Mouse (Mus musculus): Measurements from ENCODE around the gene Gm7102. TPM values are rescaled to one million over a fixed set of nuclear protein-coding genes. Genes with fewer than 3 reads are reported as not detected.
"Not testable (repeated sequence)": the region's sequence is repeated elsewhere in the genome, so short reads cannot be mapped to it uniquely, and the experiment has no call there.

Gene Gm7102
- not detected in 2 replicates for polyA plus RNA-seq (2015; fragmentation: Nextera tagmentation; extraction: Ambion mirVana)

DNA sequence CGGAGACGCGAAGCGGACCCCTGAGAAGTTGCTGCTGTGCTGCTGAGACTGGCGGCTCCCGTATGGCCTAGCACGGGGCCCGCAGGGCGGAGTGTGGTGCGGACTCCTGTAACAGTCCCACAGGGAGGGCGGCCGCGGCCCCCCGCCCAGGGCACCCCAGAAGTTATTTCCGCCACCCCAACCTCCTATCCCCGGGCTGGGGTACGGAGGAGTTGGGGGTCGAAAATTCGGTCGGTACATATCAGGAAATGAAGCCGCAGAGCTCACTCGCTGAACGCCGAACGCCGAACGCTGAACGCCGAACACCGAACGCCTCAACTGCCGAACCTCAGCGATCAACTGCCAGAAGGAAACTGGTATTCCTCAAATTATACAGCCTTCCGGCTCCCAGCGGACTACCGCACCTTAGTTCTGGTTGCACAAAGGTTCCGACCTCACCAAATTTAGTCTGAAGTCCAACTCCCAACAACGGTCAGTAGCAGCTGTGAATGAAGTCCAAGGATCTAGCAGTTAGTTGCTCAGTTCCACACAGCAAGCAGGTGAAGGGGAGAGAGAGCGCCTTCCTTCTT lies at the start of gene Gm7102:
Gene Gm7102 (minus strand): TSS at position 554 of the 569 bp plus-strand sequence.
- H3K9me3 ChIP-seq (replicated peaks), result no peaks in the 10 kb centered on the region
- peaks cover 7% of the 10 kb centered on the region for H3K27me3 ChIP-seq
- H3K36me3 ChIP-seq (replicated peaks), result no peaks in the 10 kb centered on the region
- WGBS (ENCODE audit: insufficient replicate concordance), result 22% methylated on average over 39 of the region's 39 CpGs
- no peak within 1 kb of the TSS for H3K27ac ChIP-seq (replicated peaks)
- peak within 1 kb of the TSS; percentile 47 for H3K4me2 ChIP-seq
- H3K9ac ChIP-seq, result no peak within 1 kb of the TSS
- no peak for ATAC-seq (ENCODE audit: insufficient read depth)
- H3K4me1 ChIP-seq (replicated peaks), result no peaks in the 10 kb centered on the region
- H3K4me3 ChIP-seq (replicated peaks), result peak within 1 kb of the TSS; percentile 26

DNA sequence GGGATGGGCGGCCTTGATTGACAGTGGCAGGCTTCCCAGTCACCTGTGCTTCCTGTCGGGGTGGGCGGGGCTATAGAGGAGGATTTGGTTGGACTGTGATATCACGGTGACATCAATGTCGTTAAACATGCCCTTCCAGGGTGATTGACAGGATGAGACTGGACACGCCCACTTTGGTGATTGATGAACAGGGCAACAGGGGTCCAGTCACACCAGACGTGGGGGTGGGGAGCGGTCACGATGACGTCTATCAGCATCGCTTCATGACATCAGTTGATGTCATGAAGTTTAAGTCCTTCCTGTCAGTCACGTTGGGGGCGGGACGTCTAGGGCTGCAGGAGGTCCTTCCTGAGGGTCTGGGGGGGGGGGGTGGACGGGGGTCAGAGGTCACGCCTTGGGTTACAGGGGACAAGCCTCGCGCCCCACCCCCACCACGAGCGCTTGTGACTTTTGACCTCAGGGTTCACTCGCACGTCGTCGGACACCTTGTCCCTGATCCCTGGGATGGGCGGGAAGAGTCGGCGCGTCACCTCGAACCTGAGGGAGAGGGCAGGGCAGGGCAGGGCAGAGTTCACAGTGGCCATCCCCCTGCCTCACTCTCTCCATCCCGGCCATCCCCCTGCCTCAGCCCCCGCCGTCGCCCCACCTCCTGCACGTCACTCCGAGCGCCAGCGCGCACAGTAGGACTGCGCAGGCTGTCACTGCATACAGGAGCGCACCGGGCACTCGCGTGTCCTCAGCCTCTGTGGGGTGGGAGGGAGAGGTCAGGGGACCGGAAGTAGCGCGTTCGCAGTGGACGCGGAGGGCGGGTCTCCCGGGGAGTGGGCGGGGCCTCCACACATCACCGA lies 48.8 kb upstream of the Gm7102 start:
- H3K4me1 ChIP-seq (replicated peaks), result peaks cover 26% of the 10 kb centered on the region
- peak overlapping the region; percentile 78 for H3K4me2 ChIP-seq
- 34% methylated on average over 52 of the region's 53 CpGs for WGBS (ENCODE audit: insufficient replicate concordance)
- no peak; the same call in 1 of the 2 replicates for ATAC-seq (ENCODE audit: insufficient read depth)
- no peak overlapping the region for H3K27ac ChIP-seq (replicated peaks)
- H3K9ac ChIP-seq, result no peak overlapping the region
- peak overlapping the region; percentile 59 for H3K4me3 ChIP-seq (replicated peaks)
- no peaks in the 10 kb centered on the region for H3K36me3 ChIP-seq (replicated peaks)
- H3K9me3 ChIP-seq (replicated peaks), result 0 out of 2 replicates have a peak, but pooled peaks cover 5% of the 10 kb centered on the region
- peaks cover 5% of the 10 kb centered on the region; the same call in 1 of the 2 replicates for H3K27me3 ChIP-seq

- Histone ChIP-seq H3K27me3 (peaks cover 5% of the 10 kb centered on the region; the same call in 1 of the 2 replicates), H3K9me3 (replicated peaks) (0 out of 2 replicates have a peak, but pooled peaks cover 5% of the 10 kb centered on the region), H3K36me3 (replicated peaks) (no peaks in the 10 kb centered on the region), H3K4me2 (no peak overlapping the region), H3K9ac (no peak overlapping the region), H3K4me1 (replicated peaks) (peaks cover 26% of the 10 kb centered on the region), H3K27ac (replicated peaks) (no peak overlapping the region), H3K4me3 (replicated peaks) (no peak overlapping the region)
- ATAC-seq (ENCODE audit: insufficient read depth), result no peak
- 76% methylated on average over 6 of the region's 6 CpGs for WGBS (ENCODE audit: insufficient replicate concordance)
These were observed 47.7 kb upstream of the Gm7102 start for GRCm38 (mm10) chr19:61223706-61224328.

DNA sequence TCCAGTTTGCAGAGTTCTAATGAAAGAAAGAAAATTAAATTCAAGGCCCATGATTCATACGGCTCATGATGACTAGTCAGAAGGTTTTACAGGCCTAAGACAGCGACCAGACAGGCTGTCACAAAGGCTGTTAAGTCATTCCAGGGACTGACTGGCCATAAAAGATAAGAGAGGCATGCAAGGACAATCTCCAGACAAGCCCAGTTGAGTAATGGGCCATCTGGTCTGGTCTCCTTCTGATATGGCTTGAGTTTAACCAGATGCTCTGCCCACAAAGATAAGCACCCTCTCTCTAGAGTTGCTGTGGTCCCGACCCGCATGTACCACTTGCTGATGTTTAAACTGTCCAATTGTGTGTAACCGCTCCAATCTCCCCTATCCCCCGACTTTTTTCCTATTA lies 31.4 kb upstream of the Gm7102 start:
- H3K36me3 ChIP-seq (replicated peaks); H3K27me3 ChIP-seq; H3K27ac ChIP-seq (replicated peaks); H3K9ac ChIP-seq; H3K4me1 ChIP-seq (replicated peaks); H3K4me3 ChIP-seq (replicated peaks); H3K9me3 ChIP-seq (replicated peaks); H3K4me2 ChIP-seq: not testable (repeated sequence)
- 32% methylated on average over 6 of the region's 6 CpGs for WGBS (ENCODE audit: insufficient replicate concordance)
- ATAC-seq (ENCODE audit: insufficient read depth), result peak; percentile 77

GRCm38 (mm10) chr19:61199836-61200235 lies 23.7 kb upstream of the Gm7102 start:
- H3K9me3 ChIP-seq (replicated peaks), result no peaks in the 10 kb centered on the region
- no peak overlapping the region for H3K27ac ChIP-seq (replicated peaks)
- WGBS (ENCODE audit: insufficient replicate concordance), result 10% methylated on average over 10 of the region's 10 CpGs
- no peaks in the 10 kb centered on the region for H3K4me1 ChIP-seq (replicated peaks)
- H3K36me3 ChIP-seq (replicated peaks), result no peaks in the 10 kb centered on the region
- no peak overlapping the region for H3K4me2 ChIP-seq
- no peak overlapping the region for H3K9ac ChIP-seq
- no peak for ATAC-seq (ENCODE audit: insufficient read depth)
- no peak overlapping the region for H3K4me3 ChIP-seq (replicated peaks)
- no peaks in the 10 kb centered on the region for H3K27me3 ChIP-seq

GRCm38 (mm10) chr19:61199316-61199715 lies 23.2 kb upstream of the Gm7102 start:
- Histone ChIP-seq H3K4me2 (no peak overlapping the region), H3K4me3 (replicated peaks) (no peak overlapping the region), H3K27ac (replicated peaks) (no peak overlapping the region), H3K9ac (no peak overlapping the region), H3K36me3 (replicated peaks) (no peaks in the 10 kb centered on the region), H3K27me3 (no peaks in the 10 kb centered on the region), H3K9me3 (replicated peaks) (no peaks in the 10 kb centered on the region), H3K4me1 (replicated peaks) (no peaks in the 10 kb centered on the region)
- 13% methylated on average over 13 of the region's 13 CpGs for WGBS (ENCODE audit: insufficient replicate concordance)
- no peak for ATAC-seq (ENCODE audit: insufficient read depth)

GRCm38 (mm10) chr19:61183590-61183989 lies 7.5 kb upstream of the Gm7102 start, which contains the start of gene Gm6020:
Gene Gm6020, plus strand, starts transcription at chr19:61183890.
- not testable (repeated sequence) for H3K36me3 ChIP-seq (replicated peaks); H3K4me2 ChIP-seq; ATAC-seq (ENCODE audit: insufficient read depth); H3K9ac ChIP-seq; H3K27me3 ChIP-seq; H3K4me3 ChIP-seq (replicated peaks); H3K9me3 ChIP-seq (replicated peaks); H3K27ac ChIP-seq (replicated peaks); H3K4me1 ChIP-seq (replicated peaks)
- 46% methylated on average over 2 of the region's 2 CpGs for WGBS (ENCODE audit: insufficient replicate concordance)

- Histone ChIP-seq H3K4me1 (replicated peaks) (peaks cover 6% of the 10 kb centered on the region), H3K27ac (replicated peaks) (no peak overlapping the region), H3K4me2 (peak overlapping the region; percentile 74), H3K9ac (peak overlapping the region; percentile 21; the same call in 1 of the 2 replicates), H3K4me3 (replicated peaks) (peak overlapping the region; percentile 54), H3K36me3 (replicated peaks) (no peaks in the 10 kb centered on the region), H3K9me3 (replicated peaks) (no peaks in the 10 kb centered on the region), H3K27me3 (no peaks in the 10 kb centered on the region; the same call in 1 of the 2 replicates)
- under 1% methylated on average over 27 of the region's 27 CpGs for WGBS (ENCODE audit: insufficient replicate concordance)
- peak; percentile 67 for ATAC-seq (ENCODE audit: insufficient read depth)
These were observed 24.2 kb downstream of the Gm7102 start for GRCm38 (mm10) chr19:61151701-61152420.

DNA sequence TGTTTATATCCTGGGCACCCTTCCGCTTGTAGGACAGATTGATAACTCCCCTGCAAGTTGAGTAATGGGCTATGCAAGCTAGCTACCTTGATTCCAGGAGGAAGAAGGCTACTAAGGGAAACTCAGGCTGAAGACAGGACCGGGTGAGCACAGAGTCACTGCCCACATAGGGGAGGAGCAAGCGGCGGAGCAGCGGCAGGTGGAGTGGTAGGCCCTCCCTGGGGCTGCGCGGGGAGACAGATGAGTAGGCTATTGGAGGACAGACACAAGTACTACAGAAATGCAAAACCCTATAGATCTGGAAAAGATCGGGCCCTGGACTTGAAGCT lies 24.8 kb downstream of the Gm7102 start:
- peaks cover 6% of the 10 kb centered on the region for H3K4me1 ChIP-seq (replicated peaks)
- peak; percentile 66 for ATAC-seq (ENCODE audit: insufficient read depth)
- no peaks in the 10 kb centered on the region for H3K9me3 ChIP-seq (replicated peaks)
- H3K4me2 ChIP-seq, result peak overlapping the region; percentile 74
- 9% methylated on average over 8 of the region's 8 CpGs for WGBS (ENCODE audit: insufficient replicate concordance)
- no peaks in the 10 kb centered on the region; the same call in 1 of the 2 replicates for H3K27me3 ChIP-seq
- no peaks in the 10 kb centered on the region for H3K36me3 ChIP-seq (replicated peaks)
- 0 out of 2 replicates have a peak overlapping the region, but pooled peaks have one; percentile 21 for H3K9ac ChIP-seq
- H3K4me3 ChIP-seq (replicated peaks), result peak overlapping the region; percentile 54
- H3K27ac ChIP-seq (replicated peaks), result no peak overlapping the region

DNA sequence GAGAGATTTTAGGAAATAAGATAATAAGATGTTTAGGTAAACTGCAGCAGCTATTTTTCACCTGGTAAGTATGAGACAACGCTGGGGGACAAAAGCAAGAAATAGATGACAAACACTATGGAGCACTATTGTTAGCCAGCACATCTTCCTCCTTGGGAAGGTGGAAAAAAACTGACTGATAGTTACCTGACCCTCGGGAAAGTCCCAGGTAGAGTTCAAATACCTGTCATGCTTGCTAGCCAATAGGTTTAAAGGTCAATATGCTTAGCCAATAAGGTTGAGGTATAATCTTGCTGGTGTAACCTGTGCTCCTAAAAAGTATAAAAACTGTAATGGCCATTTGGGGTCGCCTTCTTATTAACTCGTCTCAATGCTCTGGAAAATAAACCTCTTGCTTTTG lies 34.8 kb downstream of the Gm7102 start:
- Histone ChIP-seq H3K4me1 (replicated peaks) (peaks cover 21% of the 10 kb centered on the region), H3K4me3 (replicated peaks) (peak overlapping the region; percentile 76), H3K27ac (replicated peaks) (peak overlapping the region; percentile 67), H3K9ac (peak overlapping the region; percentile 74), H3K4me2 (peak overlapping the region; percentile 79), H3K9me3 (replicated peaks) (no peaks in the 10 kb centered on the region), H3K27me3 (no peaks in the 10 kb centered on the region), H3K36me3 (replicated peaks) (no peaks in the 10 kb centered on the region)
- ATAC-seq (ENCODE audit: insufficient read depth), result no peak
- 35% methylated on average over 4 of the region's 4 CpGs for WGBS (ENCODE audit: insufficient replicate concordance)

All from liver, embryonic 15.5 days (tissue).